Mouse (Mus musculus) embryo, embryonic 11 days (tissue): ENCODE measurements at regions not wholly inside any gene's neighbourhood (a gene's known extent, or its start where the extent isn't known, plus 50 kb on each side); places are given as distances from the start of the nearest gene placed in this dataset.
A peak's percentile ranks its signal among the peaks of the same experiment; 100 is the strongest.

Experiments
- DNase-seq: peaks from one replicate; pipeline ENCODE4 v3.0.0-alpha.2; 2015

DNA sequence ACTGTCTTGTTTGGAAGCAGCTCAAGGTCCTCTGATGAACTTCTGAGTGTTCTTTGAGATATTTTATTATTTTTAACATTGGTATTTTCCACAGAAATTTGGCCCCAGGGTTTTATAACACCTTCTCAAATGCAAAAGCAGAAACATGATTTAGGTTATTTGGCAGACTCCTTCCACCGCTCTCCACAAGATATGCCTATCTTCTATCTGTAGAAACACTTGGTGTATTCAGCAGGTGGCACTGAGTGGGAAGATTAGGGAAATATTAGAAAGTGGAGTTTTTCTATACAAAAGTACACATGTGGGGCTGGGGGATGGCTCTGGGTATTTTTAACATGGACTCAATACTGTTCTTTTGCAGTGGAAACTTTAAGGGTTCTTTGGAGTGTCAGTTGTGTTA lies 475.3 kb downstream of the Dach1 start:
- no peak for DNase-seq

DNA sequence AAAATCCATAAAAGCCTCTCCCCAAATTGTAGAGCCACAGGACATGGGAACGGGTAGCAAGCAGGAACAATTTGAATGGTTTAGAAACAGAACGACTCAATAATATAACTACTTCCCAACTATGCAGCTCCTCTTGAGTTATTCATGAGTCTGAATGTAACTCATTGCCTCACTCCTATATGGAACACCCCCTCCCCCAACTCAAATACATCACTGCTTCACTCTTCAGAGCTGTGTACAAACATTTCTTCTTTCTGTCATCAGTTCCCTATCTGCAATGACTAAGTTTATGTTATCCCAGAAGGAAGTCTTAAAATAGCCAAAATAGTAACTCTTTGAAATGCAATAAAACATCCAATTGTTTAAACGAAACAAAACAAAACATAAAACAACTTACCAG lies 484.9 kb downstream of the Dach1 start:
- DNase-seq: no peak

DNA sequence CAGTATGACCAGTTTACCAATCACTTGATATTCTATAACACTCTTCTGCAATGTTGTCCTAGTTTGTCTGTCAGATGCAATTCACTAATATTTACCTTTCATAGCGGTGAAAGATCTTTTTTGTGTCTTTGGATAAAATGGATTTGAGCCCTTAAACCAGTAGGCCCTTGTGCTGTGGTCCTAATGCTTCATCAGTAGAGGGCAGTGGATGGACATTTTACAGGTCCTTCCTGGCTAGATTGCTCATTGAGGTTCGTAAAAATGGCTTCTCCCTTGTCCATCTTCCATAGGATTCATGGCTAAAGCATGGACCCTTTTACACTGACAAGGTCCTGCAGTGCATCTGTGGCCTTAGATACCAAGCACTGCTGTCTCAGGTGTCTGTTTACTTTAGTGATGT lies 501.8 kb downstream of the Dach1 start:
- peak; percentile 28 for DNase-seq

DNA sequence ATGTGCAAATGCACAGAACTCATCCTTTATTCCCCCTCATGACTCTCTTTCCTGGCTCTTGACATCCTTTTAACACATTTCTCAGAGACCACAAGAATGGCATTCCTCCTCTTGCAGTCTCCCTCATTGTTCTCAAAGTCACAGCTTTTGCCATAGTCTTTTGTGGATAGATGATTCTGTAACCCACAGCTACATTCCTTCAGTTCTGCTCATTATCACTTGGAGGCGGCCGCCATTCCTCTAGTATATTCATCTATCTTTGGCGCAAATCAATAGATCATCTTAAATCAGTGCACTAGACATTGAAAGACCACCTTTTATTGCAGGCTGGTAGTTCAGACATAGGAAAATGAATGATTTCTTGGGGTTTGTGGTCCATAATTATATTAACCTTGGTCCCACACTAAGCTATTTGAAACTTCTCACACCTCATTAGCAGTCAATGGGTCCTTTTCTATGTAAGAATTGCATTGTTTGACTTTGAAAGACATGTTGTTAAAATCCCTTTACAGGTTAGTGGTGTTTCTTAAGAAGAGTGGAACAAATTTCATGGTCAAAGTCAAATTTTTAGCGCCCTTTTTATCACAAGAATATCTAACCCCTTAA lies 531.3 kb downstream of the Dach1 start:
- peak; percentile 52 for DNase-seq

DNA sequence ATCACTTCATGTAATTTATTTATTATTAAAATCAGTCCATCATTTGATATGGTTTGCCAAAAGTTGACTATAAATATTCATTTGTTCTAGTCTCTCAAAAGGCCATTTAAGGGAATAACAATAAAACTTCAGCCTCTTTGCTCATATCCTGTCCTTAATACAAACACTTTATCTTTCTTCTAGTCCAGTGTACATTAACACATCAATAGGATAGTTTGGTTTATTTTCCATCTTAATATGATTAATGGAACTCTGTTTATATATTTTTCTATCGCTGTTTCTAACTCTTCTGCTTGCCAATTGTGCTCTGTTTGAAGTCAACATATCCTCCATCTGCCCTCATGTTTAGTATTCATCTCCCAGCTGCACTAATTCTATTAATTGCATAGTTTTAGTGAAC lies 558.1 kb downstream of the Dach1 start:
- no peak for DNase-seq

DNA sequence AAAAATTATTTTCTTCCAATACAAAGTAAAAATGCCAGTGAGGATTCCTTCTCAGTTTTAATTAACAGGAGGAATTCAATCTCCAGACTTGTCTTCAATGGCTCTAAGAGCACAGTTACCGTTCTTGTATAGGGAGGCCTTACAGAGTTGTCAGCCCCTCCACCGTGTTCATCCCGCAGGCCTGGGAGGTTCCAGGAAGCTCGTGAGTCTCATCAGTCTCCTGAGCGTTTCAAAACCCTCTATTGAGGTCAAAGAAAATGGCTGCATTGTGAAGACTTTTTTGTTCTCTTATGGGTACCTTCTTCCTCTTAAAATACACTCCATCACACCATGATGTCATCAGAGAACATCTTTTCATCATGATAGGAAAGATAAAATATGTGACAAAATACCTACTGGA lies 572.9 kb downstream of the Dach1 start:
- DNase-seq: peak; percentile 45

DNA sequence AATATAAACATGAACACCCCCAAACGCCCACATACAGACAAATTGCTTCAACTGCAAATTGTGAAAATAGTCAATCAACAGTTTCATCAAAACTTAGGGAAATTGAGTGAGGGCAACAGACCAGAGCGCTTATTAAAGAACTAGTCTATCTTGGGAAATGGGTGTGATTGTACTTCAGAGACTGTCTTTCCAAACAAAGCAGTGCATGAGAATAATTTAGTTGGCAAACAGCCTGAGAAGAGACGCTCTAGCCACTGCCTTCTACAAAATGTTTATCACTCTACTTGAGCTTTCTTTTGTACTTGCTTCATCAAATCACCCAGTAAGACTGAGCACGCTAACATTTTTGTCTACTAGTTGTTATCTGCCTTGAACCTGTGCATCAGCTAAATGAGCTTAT lies 581.0 kb downstream of the Dach1 start:
- DNase-seq: no peak

DNA sequence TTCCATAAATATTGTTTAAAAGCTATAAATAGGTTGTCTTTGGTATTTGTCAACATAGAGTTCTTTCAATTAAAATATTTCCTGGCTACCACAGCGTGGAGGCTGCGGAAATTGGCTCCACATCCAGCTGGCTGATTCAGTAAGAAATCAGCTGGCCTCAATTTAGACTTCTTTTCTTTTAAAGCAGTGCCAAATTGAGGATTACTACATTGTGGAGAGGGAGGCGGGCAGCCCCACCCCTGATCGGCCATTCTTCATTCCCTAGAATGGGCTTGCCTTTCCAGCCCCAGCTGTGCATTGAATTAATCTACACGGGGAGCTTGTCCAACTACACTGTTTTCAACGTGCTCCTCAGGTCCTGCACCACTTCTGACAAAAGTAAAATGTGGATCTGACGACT lies 581.4 kb downstream of the Dach1 start:
- peak; percentile 63 for DNase-seq

DNA sequence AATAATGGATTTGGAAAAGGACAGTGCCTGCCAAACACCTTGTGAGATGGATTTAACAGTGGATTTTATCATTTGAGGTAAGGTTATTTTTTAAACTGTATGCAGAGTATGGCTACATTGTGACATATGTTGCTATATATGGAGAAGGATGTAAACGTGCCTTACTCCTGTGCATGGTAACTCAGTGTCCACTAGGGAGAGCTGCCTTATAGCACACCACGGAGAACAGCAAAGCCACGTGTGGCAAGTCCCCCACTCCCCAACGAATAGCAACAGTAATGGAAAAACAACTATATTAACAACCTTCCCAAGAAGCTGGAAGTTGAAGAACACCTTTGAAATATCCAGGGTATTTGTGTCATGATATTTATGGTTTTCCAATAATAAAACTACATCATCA lies 582.6 kb downstream of the Dach1 start:
- DNase-seq: peak; percentile 73

DNA sequence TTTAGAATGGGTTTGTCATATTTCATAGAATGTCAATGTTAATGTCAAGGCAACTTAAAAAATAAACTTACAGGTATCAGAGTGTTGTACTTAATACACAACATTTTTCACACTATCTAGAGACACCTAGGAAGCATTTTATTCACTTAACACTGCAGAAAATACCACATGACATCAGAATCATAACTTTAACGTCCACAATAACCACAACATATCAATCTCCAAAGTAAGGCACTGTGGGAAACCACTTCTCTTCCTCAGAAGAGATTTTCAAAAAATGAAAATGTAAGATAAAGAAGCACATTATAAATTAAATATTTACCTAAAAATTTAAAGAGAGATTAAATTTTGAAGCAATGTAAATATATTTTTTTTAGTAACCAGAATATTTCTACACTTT lies 599.3 kb downstream of the Dach1 start:
- DNase-seq: no peak

DNA sequence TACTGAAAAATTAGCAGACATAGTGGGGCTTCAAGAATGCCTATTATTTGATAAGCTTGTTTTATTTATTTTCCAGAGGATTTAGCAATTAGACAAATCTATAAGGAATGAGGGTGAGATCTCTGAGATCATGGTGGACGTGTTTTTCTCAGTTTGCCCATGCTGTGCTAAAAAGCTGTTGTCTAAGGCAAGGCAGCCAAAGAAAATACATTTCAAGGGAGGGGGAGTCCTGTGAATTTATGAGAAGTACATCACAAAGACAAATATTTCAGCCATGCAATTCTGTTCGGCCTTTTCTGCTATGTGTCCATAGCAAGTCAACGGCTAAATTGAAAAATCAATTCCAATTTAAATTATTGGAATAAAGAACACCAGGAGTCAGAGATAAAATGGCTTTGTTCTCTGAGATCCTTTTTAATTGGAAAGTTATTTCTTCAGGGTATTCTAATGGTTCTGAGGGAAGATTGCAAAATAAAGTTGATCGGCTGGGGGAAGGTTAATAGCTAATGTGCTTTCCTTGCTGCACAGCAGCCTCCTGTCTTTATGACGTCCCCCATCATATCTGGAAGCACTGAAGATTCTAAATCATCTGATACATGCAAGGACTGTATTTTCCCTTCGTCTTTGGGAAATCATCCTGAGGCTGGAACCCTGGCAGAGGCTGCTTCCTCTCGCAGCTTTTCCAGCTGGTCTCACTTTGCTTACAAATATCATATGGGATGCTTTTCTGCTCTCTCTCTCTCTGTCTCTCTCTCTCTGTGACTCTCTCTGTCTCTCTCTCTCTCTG lies 609.3 kb downstream of the Dach1 start:
- DNase-seq: peak; percentile 33

DNA sequence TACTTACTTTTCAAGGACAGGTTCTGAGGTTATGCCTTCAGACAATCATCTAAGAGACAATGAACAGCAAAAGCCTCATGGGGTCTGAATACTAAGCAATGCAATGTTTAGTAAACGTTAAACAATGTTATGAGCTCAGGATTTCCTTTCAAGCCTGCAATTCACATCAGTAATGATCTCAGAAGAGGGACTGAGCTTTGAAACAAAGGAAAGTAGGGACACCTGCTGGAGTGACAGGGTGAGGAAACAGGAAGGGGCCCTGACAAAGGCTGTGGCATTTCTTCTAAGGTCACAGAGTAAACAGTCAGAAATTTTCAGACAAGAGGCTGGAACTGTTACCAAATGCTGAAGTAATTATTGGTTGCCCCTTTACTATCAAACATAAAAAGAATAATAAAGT lies 610.0 kb downstream of the Dach1 start:
- DNase-seq: peak; percentile 48

DNA sequence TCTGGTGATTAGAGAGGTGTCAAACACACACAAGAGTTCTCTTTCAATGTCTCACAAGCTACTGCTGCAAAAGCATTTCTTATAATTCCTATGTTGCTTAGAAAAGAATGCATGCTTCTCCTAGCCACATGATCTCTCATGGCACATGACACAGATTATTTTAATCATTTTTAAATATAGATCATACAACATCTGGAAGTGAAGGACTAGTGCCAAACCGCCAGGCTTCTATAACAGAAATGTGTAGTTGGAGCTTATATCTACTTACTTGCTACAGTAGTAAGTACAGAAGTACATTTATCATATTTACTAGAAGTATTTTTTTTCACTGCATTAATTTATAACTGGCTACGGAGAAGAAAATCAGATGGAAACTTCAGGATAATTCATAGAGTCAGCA lies 611.3 kb downstream of the Dach1 start:
- DNase-seq: no peak

DNA sequence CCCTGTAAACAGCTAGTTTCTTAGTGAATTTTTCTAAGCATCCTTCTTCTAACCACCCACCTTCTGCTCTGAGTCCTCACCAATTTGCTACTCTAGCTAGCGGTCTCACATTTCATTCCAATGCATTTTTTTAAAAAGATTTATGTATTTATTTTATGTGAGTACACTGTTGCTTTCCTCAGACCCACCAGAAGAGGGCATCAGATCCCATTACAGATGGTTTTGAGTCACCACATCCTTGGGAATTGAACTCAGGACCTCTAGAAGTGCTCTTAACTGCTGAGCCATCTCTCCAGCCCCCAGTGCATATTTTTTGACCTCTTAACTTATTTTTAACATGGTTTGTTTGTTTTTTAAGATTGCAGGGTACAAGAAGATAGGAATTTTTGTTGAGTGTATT lies 611.7 kb downstream of the Dach1 start:
- DNase-seq: no peak

DNA sequence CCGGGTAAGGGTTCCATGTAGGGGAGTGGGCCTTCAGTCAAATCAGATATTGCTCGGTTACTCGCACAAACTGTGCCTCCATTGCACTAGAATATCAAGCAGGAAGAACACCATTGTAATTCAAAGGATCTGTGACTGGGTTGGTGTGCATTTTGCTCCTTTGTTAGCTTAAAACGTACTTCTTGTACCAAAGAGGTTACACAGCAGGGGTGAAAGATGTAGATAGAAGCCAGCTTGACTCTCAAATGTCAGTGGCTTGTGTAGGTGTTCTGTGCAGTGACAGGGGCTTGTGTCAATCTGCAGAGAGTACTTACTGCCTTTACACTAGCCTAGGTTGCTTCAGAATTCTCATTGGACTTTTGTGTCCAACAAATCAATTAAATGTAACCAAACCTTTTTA lies 623.3 kb downstream of the Dach1 start:
- DNase-seq: no peak

DNA sequence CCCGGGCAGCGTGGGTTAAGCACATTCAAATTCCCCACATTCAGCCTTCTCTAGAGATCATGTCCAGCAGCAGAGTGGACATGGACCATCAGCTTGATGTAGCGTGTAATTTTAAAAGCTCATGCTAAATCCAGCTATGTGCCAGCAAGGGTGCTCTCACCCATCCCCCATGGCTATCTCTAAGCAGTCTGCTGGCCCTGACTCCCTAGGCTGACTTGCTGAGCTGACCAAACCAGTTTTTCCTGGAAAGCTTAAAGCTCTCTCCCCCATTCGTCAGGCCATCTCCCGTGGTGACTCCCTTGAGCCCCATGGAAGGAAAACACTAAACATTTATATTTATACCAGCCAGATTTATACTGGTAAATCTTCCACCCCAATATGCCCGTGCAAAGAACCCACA lies 625.3 kb downstream of the Dach1 start:
- peak; percentile 5 for DNase-seq

DNA sequence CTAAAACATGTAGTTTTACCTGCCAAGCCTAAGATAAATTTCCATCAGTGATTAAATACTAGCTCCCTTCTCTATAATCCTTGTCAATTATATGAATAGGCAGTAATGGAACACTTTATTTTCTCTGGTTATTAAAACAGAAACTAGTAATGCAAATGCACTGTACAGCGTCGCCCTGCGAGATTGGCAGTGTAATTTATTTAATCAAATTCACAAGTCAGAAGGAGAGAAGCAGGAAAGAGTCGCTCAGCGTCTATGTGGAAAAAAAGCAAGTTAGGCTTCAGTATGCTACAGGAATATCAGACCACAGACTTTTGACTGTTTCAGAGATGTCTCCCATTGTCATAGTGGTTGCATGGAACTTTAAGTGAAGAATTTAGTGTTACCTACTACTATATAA lies 632.6 kb downstream of the Dach1 start:
- DNase-seq: no peak

DNA sequence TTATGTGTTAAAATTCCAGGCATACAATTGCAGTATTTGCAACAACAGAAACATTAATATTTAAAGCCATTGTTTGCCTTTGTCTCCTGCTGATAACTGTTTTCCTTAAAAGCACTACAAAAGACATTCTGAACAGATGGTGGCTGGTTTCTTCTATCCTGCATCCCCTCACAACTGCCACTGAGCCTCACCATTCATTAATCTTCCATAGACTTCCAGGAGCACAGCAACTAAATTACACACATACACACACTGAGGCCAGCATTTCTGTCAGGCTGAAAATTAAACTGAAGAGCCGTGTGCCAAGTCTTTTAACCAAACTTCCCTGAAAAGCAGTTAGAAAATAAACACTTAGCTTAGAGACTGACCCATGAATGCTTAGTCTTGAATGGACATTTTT lies 658.2 kb downstream of the Dach1 start:
- peak; percentile 48 for DNase-seq

DNA sequence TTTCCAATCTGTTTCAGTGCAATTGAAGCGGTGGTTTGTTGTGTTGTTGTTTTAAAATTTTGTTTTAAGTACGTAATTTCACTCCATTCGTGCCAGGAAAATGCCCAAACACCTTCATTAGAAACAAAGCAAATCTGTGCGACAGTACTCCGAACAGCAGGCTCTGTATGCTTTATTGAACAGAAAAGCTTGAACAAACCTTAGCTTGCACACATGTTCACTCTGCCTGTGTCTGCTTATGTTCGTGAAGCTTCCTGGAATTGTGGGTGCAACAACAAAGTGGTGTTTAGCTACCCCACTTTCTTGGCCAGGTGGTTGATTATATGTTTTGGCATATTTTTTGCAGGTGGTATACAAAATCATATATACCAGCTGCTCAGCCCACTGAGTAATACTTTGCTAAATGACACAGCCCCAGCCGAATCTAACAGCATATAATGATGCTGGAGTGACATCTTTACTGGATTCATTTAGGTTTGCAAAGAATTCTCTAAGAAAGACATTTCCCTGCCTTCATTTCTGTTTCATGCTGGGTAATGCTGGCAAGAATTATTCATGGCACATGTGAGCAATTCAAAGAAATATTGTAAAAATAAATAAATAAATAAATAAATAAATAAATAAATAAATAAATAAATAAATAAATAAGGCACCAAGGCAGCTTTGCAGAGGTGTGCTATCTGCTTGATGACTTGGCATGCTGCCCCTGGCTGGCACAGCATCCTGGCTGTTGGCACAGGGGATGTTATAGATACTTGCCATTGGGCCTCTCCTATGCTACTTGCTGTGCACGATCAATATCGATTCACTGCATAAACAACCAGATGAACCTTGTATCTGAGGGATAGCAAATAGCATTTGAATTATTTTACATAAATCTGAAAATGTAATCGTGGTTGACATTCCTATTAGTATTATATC lies 679.9 kb downstream of the Dach1 start:
- DNase-seq: no peak

DNA sequence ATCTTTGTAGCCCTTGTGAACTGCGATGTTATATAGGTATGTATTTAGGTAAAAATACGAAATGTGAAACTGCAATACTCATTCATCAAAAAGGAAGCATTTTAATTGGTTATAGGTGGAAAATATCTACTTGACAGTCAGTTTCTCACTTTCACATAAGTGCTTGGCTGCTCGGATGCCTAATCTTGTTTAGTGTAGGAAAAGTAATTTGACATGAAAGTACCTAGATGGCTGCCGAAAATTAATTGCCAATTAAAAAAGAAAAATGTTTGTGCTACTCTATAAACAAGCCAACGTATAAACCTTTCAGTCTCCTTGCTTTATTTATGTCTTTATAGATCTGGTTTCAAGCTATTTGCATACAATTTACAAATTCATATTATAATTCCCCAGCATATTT lies 691.3 kb downstream of the Dach1 start:
- DNase-seq: no peak

DNA sequence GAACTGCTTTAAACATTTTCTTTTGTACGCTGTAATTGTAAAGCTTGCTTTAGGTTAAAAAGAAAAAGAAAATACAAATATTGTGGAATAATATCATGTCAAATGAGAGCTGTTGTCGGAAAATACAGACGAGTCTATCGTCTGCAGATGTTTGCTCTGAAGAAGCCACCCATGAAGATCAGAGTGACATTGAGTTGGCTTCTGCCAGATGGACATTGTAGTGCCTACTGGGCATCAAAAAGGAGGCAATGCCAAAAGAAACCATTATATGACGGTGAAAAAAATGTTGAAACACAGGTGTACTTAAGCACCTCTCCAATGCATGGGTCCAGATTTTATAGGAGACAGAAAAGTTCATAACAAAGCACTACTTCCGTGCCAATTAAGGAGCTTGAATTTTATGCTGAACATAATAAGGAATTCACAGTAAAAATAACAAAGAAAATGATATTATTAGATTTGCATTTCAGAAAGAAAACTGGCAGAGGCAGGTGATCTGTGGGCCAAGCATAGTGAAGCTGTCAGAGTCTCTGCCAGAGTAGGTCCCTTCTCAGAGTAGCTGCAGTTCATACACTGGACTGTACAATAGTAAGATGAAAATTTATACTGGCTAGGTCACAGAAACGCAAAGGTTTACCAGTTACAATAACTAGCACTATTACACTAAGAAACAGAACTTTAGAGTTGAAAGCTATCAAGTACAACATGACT lies 718.9 kb downstream of the Dach1 start:
- DNase-seq: no peak

DNA sequence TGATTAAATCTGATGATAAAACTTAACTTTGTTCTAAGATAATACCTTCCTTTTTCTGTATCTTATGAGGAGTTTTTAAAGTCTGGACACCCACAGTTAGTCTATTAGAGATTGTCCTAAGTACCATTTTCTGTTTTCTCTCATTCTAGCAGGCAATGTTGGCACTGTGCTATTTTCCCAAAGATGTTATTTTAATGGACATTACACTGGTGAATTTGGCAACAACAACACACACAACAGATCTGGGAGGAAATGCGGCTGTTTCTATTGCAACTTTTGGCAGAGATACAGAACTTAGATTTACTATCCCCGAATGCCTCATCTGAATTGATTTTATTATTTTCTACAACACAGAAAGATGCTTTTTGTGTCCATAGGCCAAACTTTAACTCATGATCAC lies 720.9 kb downstream of the Dach1 start:
- DNase-seq: no peak

DNA sequence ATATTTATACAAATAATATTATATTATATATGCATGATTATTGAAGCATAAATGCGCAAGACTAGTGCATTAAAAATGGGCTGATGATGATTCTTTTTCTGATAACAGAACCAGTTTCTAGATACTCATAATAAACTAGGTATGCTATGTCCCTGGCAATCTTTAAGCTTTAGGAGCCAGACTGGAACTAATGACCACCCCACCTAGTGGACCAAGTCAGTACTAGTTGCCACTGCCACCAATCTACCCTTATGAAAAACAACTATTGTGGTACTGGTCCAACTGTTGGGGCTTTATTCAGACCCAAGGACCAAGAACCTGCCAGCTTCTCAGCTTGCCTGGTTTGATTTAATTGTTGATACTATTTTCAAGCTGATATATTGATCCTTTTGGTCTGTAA lies 722.8 kb downstream of the Dach1 start:
- peak; percentile 27 for DNase-seq
